Mouse (Mus musculus) forebrain, postnatal 0 days (tissue): Measurements from ENCODE around the gene 0610012G03Rik. TPM values are rescaled to one million over a fixed set of nuclear protein-coding genes. Genes with fewer than 3 reads are reported as not detected.

Experiments used
- ATAC-seq: fragments of 200-750 bp; cut with Nextera tagmentation; 2 replicates; pipeline ENCODE4 v1.8.0; 2017; ENCODE audit warnings: mild to moderate bottlenecking, moderate library complexity
- DNase-seq: peaks from one replicate; pipeline ENCODE4 v3.0.0-alpha.2; 2015
- H3K27ac ChIP-seq: fragments of 300-500 bp; sonication (generic); 2 replicates; pipeline ENCODE4 v1.5.1; 2014; ENCODE audit warnings: low read depth, mild to moderate bottlenecking, antibody characterized with exemption, low read length, moderate library complexity, mixed read lengths
- H3K27me3 ChIP-seq: fragments of 300-500 bp; sonication (generic); 2 replicates; pipeline ENCODE4 v1.6.1; 2014; ENCODE audit warnings: mild to moderate bottlenecking, low read length, mixed read lengths; ENCODE audit not compliant: insufficient read depth
- H3K36me3 ChIP-seq: fragments of 300-500 bp; sonication (generic); 2 replicates; pipeline ENCODE4 v1.6.1; 2014; ENCODE audit warnings: mild to moderate bottlenecking, moderate library complexity; ENCODE audit not compliant: insufficient read depth
- H3K4me1 ChIP-seq: fragments of 300-500 bp; sonication (generic); 2 replicates; pipeline ENCODE4 v1.6.1; 2014; ENCODE audit warnings: antibody characterized with exemption; ENCODE audit not compliant: insufficient read depth
- H3K4me2 ChIP-seq: fragments of 300-500 bp; sonication (generic); 2 replicates; pipeline ENCODE4 v1.6.1; 2014; ENCODE audit warnings: low read depth, mild to moderate bottlenecking, moderate library complexity
- H3K4me3 ChIP-seq: fragments of 300-500 bp; sonication (generic); 2 replicates; pipeline ENCODE4 v1.5.1; 2014; ENCODE audit warnings: low read depth, low read length, mixed read lengths
- H3K9ac ChIP-seq: fragments of 300-500 bp; sonication (generic); 2 replicates; pipeline ENCODE4 v1.6.1; 2014; ENCODE audit warnings: mild to moderate bottlenecking
- H3K9me3 ChIP-seq: fragments of 300-500 bp; sonication (generic); 2 replicates; pipeline ENCODE4 v1.6.1; 2016; ENCODE audit warnings: low read length
- CTCF ChIP-seq: sonication (generic); IDR thresholded peaks from 2 replicates; pipeline ENCODE4 v1.5.1; 2016; ENCODE audit warnings: antibody characterized with exemption, control low read depth, low read depth
- WGBS: fragments of 180-500 bp; shearing (Covaris S2); extraction: QIAGEN DNeasy Blood & Tissue Kit; methylation state at CpG from one replicate; pipeline ENCODE4 v1.1.7; 2014; 5-methylcytosine and 5-hydroxymethylcytosine counted together
- polyA plus RNA-seq: library from polyadenylated mRNA; unstranded; fragments of >200 nt; fragmentation: Nextera tagmentation; extraction: Ambion mirVana; gene quantifications from 2 replicates; pipeline ENCODE4 v1.2.1, GENCODE M21; 2015
- total RNA-seq: library from RNA; depleted of rRNA; stranded (reverse); fragments of >200 nt; gene quantifications from 2 replicates; pipeline ENCODE4 v1.2.3, GENCODE M21; 2014; rRNA removed

Gene 0610012G03Rik
- 81.0 and 95.7 TPM in 2 replicates for total RNA-seq
- 151 and 177 TPM in 2 replicates for polyA plus RNA-seq

DNA sequence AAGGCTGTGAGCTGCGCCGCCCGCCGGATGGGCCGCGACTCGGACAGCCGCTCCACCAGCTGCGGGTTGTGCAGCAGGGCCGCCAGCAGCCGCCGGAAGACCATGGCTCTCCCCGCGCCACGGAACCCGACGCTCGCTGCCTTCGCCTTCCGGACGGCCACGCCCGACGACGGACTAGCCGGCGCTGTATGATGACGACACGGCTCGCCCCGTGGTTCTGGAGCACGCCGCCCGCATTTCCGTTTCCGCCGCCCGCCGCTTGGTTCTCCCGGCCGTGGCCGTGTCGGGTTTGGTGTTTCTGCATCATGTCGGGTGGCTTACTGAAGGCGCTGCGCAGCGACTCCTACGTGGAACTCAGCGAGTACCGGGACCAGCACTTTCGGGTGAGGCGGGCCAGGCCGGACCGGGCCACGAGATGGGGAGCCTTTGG is at the start of gene 0610012G03Rik, which contains the start of gene Ncbp2:
TSS of gene 0610012G03Rik (minus strand) at position 150 of the 430 bp plus-strand sequence.
TSS of gene Ncbp2 (plus strand) at position 169 of the 430 bp plus-strand sequence.
- peaks cover 16% of the 10 kb centered on the region for H3K4me1 ChIP-seq
- DNase-seq: peak; percentile 98
- under 1% methylated on average over 55 of the region's 55 CpGs for WGBS
- H3K9ac ChIP-seq: peak within 1 kb of the TSS; percentile 90
- TF ChIP-seq CTCF: peak; percentile 34
- H3K27ac ChIP-seq: peak within 1 kb of the TSS; percentile 91
- ATAC-seq: peak; percentile 95
- H3K4me2 ChIP-seq: peak within 1 kb of the TSS; percentile 89
- H3K27me3 ChIP-seq: no peaks in the 10 kb centered on the region
- no peaks in the 10 kb centered on the region for H3K9me3 ChIP-seq
- H3K4me3 ChIP-seq: peak within 1 kb of the TSS; percentile 93
- peaks cover 13% of the 10 kb centered on the region for H3K36me3 ChIP-seq

- Histone ChIP-seq H3K4me2 (no peak overlapping the region), H3K27me3 (no peaks in the 10 kb centered on the region), H3K27ac (no peak overlapping the region), H3K4me3 (no peak overlapping the region), H3K36me3 (peaks cover 19% of the 10 kb centered on the region), H3K9ac (no peak overlapping the region), H3K4me1 (0 out of 2 replicates have a peak, but pooled peaks cover under 1% of the 10 kb centered on the region), H3K9me3 (no peaks in the 10 kb centered on the region)
- WGBS: 91% methylated on average over 5 of the region's 5 CpGs
- TF ChIP-seq CTCF: no peak
- no peak for DNase-seq
- no peak for ATAC-seq
Observed at GRCm38 (mm10) chr16:31996371-31996770, 48.1 kb upstream of the 0610012G03Rik start.

DNA sequence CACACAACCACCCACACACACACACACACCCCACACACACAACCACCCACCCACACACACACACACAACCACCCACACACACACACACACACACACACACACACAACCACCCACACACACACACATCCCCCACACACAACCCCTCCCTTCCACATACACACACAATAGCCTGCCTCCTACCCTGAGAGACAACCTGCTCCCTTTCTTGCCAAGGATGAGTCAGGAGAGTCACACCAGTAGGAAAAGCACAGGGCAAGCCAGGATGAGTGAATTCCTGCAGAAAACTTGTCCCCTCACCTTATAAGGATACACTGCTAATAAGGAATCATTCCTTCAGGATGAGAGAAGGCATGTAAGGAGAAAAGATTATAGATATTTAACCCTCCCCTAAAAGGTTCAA is 45.7 kb upstream of the 0610012G03Rik start:
- no peak for ATAC-seq

GRCm38 (mm10) chr16:31993195-31993594 is 44.9 kb upstream of the 0610012G03Rik start:
- Histone ChIP-seq H3K27ac (no peak overlapping the region), H3K9me3 (no peaks in the 10 kb centered on the region), H3K27me3 (no peaks in the 10 kb centered on the region), H3K9ac (no peak overlapping the region), H3K36me3 (peaks cover 31% of the 10 kb centered on the region), H3K4me3 (no peak overlapping the region), H3K4me2 (no peak overlapping the region), H3K4me1 (no peaks in the 10 kb centered on the region)
- no peak for DNase-seq
- 95% methylated on average over 4 of the region's 4 CpGs for WGBS
- no peak for ATAC-seq
- TF ChIP-seq CTCF: no peak

More for the DNA sequence above, 45.7 kb upstream of the 0610012G03Rik start:
- H3K36me3 ChIP-seq: peaks cover 31% of the 10 kb centered on the region
- no peak overlapping the region for H3K4me2 ChIP-seq
- H3K9ac ChIP-seq: no peak overlapping the region
- TF ChIP-seq CTCF: no peak
- no peak overlapping the region for H3K27ac ChIP-seq
- H3K4me1 ChIP-seq: no peaks in the 10 kb centered on the region
- no peaks in the 10 kb centered on the region for H3K9me3 ChIP-seq
- DNase-seq: no peak
- H3K4me3 ChIP-seq: no peak overlapping the region
- H3K27me3 ChIP-seq: no peaks in the 10 kb centered on the region

DNA sequence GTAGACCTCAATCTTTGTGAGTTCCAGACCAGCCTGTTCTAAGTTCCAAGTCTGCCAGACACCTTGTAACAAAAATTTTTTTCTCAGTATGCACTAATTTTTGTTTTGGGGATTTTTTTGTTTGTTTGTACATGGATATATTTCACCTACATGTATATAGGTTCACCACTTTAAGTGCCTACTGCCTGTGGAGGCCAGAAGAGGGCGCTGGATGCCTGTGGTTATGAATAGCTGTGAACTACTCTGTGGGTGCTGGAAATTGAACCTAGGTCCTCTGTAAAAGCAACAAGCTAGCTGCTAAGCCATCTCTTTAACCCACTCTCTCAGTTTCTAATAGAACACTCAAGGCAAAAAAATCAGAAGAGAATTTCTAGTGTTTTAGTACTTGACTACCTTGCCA is 43.7 kb upstream of the 0610012G03Rik start:
- DNase-seq: no peak
- Histone ChIP-seq H3K27me3 (no peaks in the 10 kb centered on the region), H3K4me3 (no peak overlapping the region), H3K36me3 (peaks cover 39% of the 10 kb centered on the region), H3K9ac (no peak overlapping the region), H3K9me3 (no peaks in the 10 kb centered on the region), H3K4me1 (no peaks in the 10 kb centered on the region), H3K4me2 (no peak overlapping the region), H3K27ac (no peak overlapping the region)
- WGBS: 71% methylated on average over 1 of the region's 1 CpGs
- no peak for ATAC-seq
- TF ChIP-seq CTCF: no peak

DNA sequence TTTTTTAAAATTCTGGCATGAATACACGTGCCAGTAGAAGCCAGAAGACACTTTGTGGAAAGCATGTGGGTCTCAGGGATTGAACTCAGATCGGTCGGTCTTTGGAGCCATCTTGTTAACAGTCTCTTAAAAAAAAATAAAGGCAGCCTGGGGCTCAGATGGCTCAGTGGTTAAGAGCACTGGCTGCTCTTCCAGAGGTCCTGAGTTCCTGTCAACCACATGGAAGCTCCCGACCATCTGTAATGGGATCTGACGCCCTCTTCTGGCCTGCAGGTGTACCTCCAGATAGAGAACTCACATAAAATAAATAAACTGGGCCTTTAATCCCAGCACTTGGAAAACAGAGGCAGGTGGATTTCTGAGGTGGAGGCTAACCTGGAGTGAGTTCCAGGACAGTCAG is 32.7 kb upstream of the 0610012G03Rik start:
- H3K4me3 ChIP-seq: no peak overlapping the region
- no peak for DNase-seq
- H3K27ac ChIP-seq: no peak overlapping the region
- H3K4me2 ChIP-seq: no peak overlapping the region
- WGBS: 75% methylated on average over 5 of the region's 5 CpGs
- H3K4me1 ChIP-seq: no peaks in the 10 kb centered on the region
- peaks cover 20% of the 10 kb centered on the region for H3K36me3 ChIP-seq
- no peaks in the 10 kb centered on the region for H3K9me3 ChIP-seq
- no peaks in the 10 kb centered on the region for H3K27me3 ChIP-seq
- ATAC-seq: no peak
- H3K9ac ChIP-seq: no peak overlapping the region
- no peak for TF ChIP-seq CTCF

DNA sequence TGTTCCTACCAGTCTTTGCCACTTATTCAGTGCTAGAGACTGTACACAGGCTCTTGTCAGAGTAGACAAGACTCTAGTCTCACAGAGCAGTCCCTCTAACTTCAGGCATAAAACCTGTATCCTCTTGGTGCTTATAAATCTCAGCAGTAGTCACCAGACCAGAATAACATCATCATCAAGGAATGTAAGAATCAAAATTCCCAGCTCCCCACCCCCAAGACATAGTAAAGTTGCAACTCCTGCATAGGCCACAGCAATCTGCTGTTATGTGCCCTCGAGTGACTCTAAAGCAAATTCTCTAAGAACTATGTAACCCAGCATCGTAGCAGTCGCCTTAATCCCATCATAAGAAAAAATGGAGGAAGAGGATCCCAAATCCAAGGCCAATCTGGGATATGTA is 31.2 kb upstream of the 0610012G03Rik start:
- H3K27ac ChIP-seq: no peak overlapping the region
- H3K4me1 ChIP-seq: no peaks in the 10 kb centered on the region
- ATAC-seq (no peak), DNase-seq (no peak)
- H3K36me3 ChIP-seq: peaks cover 23% of the 10 kb centered on the region
- no peak for TF ChIP-seq CTCF
- H3K9ac ChIP-seq: no peak overlapping the region
- 99% methylated on average over 3 of the region's 3 CpGs for WGBS
- no peaks in the 10 kb centered on the region for H3K9me3 ChIP-seq
- no peak overlapping the region for H3K4me3 ChIP-seq
- no peaks in the 10 kb centered on the region for H3K27me3 ChIP-seq
- no peak overlapping the region for H3K4me2 ChIP-seq
